Mouse (Mus musculus) right cerebral cortex, postnatal 25 days (tissue): Measurements from ENCODE around the gene Irf2bpl.

ENCODE experiments used
- DNase-seq: peaks from one replicate; pipeline ENCODE4 v3.0.0; 2022

Gene Irf2bpl

GRCm38 (mm10) chr12:86883280-86884196, 1.1 kb downstream of the Irf2bpl start:
- peak; percentile 71 for DNase-seq

DNA sequence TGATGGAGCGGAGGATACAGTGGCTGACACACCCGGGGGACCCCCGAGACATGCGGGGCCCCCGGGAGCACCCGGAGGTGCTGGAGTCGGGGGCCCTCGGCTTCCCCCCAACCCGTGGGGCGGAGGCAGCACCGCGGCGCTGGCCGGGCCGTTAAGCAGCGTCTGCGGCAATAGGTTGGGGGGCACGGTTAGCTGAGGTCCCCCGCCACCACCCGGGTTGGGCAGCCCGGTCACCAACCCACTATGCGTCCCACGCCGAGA, 1.6 kb downstream of the Irf2bpl start:
- DNase-seq: no peak

DNA sequence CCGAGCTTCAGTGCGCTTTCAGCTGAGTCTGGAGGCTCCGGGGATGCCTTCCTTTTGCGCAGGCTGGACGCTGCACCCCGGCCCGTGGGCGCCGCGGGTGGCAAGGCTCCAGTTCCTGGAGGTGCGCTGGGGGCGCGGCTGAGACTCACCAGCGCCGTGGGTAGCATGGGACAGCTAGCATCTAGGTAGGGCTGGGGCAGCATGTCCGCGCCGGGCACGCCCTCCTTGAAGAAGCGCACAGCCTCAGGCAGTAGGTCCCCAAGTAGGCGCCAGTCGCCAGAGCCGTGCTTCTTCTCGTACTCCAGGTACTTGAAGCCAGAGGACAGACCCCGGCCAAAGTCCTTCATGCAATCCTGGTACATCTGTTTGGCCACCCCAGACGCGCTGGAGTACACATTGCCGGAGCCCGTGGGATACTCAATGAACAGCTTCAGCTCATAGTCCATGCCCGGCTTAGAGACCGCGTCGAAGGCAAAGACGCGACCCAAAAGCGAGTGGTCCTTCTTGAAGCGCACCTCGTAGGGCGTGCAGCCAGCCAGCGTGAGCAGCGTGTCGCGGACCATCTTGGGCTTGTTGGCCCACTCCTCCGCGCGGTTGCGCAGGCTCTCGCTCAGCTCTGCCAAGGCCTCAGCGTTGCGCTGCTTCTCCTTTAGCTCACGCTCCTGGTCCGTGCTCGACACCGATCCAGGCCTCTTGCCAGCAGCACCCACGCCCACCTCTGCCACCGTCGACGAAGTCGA, 2.1 kb downstream of the Irf2bpl start:
- DNase-seq: peak; percentile 83

DNA sequence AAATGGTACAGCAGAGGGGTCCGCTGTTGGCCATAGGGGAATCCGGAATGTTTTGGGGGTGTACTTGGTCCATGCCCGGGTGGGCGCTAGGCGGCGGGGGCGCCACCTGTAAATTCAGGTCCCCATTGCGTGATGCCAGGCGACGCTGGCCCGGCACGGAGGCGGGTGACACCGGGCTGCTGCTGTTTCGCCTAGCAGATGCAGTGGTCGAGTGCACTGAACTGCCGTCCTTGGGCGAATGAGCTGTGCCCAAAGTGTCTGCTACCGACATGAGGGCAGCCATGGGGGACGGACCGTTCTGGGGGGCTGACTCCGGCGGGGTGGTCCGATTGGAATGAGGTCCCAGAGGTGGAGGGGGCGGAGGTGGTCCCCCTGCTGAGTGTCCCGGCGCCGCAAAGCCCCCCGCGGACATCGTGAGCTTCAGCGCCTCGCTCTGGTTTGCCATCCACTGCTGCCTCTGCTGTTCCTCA, 2.8 kb downstream of the Irf2bpl start:
- no peak for DNase-seq

DNA sequence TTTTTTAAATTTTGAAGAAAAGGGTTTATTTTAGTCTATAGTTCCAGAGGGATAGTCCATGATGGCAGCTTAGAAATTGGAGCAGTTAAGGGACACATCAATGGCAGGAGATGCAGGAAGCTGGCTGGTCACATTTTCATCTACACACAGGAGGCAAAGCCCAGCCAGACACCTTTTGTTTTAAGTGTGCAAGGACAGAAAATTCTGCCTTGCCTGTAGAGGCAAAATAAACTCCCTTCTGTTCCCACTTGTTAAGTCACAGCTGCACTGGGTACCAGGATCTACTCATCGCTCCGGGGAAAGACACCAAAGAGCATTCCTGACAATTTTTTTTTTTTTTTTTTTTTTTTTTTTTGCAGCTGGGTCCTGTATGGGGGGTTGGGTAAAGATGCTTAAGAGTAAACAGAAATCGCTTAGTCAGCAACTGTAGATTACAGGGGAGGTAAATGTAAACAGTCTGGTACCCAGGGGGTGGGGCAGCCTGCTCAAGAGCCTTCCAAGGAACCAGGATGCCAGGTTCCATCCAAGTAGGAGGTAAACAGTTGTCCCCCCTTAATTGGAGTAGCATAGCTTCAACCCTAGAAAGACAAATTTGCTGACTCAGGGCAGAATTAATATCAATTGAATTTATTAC, 4.4 kb downstream of the Irf2bpl start:
- no peak for DNase-seq

GRCm38 (mm10) chr12:86879446-86880085, 5.0 kb downstream of the Irf2bpl start:
- no peak for DNase-seq

DNA sequence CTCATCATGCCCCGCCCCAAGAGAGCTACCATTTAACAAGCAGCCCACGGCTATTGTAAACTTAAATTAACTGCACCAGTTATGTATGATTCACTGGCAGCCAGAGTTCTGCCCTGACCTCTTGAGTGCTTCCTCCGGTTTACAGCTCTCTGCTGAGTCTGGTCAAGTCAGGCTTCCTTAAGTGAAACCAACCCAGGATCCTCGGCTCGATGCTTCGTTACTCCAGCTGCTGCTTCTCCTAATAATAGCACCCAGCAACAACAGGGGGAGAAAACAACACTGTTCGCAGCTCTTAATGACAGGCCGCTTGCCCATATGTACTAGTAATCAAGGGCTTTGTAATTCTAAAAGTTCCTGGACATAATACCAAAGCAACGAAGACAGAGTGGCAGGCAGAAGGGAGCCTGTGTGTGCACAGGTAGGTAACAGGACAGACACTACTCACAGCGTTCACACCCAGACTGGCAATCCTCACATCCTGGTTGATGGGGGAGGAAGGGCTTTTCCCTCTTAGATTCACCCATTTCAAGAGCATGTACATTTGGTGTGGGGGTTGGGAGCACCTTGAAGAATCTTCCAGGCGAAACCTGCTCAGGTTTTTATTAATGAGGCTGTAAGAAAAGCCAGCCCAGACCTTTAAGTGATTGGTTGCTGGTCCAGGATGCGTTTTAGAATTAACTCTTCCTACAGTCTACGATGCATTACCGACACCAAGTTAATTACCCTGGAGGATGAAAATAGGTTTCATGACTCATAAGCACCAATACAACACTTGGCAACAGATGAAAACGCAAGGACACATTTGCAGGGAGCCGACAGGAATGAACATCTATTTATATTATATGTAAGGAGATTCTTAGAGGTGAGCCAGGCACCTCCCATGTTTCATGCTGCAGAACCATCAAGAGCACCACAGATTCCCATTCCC, 5.9 kb downstream of the Irf2bpl start:
- DNase-seq: no peak

DNA sequence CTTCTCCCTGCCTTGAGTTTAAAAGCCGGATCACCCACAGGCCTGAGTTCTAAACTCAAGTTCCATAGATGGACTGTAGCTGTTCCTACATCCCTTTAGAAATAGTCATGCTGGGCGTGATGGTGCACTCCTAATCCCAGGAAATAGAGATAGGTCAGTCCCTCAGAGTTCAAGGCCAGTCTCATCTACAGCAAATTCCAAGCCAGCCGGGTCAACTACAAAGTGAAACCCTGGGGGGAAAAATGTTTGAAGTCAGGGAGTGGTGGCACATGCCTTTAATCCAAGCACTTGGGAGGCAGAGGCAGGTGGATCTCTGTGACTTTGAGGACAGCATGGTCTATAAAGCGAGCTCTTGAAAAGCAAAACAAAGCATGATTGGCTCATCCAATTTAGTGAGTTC, 7.6 kb downstream of the Irf2bpl start:
- DNase-seq: no peak

- no peak for DNase-seq
Measured at GRCm38 (mm10) chr12:86876116-86876515, 8.5 kb downstream of the Irf2bpl start.

- no peak for DNase-seq
Measured at GRCm38 (mm10) chr12:86872335-86873040, 12.1 kb downstream of the Irf2bpl start.

- DNase-seq: no peak
Measured at GRCm38 (mm10) chr12:86871666-86872334, 12.8 kb downstream of the Irf2bpl start.

GRCm38 (mm10) chr12:86870996-86871395, 13.6 kb downstream of the Irf2bpl start:
- no peak for DNase-seq

- no peak for DNase-seq
Measured at GRCm38 (mm10) chr12:86869761-86870160, 14.8 kb downstream of the Irf2bpl start.

- no peak for DNase-seq
Measured at GRCm38 (mm10) chr12:86867271-86868223, 17.1 kb downstream of the Irf2bpl start.

- DNase-seq: no peak
Measured at GRCm38 (mm10) chr12:86864316-86865020, 20.1 kb downstream of the Irf2bpl start.

DNA sequence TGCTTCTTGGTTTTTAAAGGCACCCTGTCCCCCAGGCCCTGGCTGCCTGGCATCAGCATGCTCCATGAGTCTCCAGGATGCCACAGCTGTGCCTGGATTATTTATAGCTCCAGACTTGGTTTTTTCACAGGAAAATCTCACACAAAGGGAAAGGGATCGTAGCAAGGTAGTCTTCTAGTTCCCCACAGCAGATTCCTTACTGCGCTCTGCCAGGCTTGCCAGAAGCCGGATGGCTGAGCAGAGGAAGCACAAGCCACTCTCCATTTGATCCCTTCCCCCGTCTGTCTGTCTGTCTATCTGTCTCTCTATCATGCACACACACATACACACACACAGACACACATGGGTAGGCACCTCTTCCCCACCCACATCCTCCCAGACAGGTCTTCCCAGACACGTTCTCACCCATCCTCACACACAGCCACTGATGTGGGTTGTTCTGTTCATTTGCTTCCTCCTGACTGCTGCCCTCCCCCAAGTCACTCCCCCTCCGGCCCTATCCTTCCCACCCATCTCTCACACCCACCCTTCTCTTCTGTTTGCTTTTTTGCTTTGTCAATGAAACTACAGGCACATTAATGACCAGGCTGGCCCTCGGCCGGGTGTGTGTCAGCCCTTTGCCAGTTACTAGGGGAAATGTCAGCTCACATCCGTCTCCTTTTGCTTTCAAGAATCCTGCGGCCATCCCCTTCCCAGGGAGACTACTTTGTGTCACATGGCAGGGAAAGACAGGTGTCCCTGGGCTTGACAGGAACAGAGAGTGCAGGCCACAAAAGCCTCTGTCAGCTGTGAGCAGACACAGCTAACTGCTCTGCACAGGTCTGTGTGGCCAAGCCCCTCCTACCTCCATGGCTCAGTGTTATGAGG, 24.4 kb downstream of the Irf2bpl start:
- DNase-seq: peak; percentile 63

DNA sequence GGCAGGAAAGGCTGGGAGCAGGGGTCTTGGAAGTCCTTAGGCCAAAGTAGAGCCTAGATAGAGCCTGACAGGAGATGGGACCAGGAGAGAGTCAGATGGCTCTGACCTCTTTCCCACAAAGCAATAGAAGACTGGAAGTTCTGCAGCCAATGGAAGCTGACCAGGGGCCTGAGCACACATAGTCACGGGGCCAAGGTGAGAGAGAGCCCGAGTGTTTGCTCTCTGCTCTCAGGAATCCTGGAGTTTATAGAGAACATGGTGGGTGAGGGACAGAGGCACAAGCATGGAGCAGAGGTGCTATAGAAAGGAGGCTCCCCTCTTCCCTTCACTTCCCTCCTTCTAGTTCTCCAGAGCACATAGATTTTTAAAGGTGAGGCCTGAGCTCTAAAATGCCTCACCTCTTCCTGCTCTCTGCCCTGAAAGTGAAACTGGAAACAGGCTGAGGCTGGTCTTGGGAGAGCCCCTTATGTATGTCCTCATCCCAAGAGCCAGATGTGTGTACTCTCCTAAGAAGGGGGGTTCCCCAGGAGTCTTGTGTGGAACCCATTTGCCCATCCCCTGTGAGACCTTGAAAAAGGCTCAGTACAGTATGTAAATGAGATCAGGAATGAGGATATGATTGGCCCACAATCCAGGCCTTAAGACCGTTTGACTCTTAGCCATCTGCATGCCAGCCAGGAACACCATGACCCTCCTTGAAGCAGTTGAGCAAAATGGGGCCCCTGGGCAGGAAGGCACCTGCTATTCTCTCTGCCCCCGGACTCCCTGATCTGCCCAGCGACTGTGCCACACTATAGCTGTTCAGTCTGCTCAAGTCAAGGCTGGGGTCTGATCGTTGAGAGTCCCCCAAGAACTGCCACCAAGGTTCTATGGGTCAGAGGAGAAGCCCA, 25.4 kb downstream of the Irf2bpl start:
- no peak for DNase-seq
